Mouse (Mus musculus): ENCODE results near the gene Pdia3. TPM values are rescaled to one million over a fixed set of nuclear protein-coding genes. Genes with fewer than 3 reads are reported as not detected.
"Not testable (repeated sequence)": the region's sequence is repeated elsewhere in the genome, so short reads cannot be mapped to it uniquely, and the experiment has no call there.

Gene Pdia3
- polyA plus RNA-seq, 1 experiment from 2014 or later, result 339 TPM

DNA sequence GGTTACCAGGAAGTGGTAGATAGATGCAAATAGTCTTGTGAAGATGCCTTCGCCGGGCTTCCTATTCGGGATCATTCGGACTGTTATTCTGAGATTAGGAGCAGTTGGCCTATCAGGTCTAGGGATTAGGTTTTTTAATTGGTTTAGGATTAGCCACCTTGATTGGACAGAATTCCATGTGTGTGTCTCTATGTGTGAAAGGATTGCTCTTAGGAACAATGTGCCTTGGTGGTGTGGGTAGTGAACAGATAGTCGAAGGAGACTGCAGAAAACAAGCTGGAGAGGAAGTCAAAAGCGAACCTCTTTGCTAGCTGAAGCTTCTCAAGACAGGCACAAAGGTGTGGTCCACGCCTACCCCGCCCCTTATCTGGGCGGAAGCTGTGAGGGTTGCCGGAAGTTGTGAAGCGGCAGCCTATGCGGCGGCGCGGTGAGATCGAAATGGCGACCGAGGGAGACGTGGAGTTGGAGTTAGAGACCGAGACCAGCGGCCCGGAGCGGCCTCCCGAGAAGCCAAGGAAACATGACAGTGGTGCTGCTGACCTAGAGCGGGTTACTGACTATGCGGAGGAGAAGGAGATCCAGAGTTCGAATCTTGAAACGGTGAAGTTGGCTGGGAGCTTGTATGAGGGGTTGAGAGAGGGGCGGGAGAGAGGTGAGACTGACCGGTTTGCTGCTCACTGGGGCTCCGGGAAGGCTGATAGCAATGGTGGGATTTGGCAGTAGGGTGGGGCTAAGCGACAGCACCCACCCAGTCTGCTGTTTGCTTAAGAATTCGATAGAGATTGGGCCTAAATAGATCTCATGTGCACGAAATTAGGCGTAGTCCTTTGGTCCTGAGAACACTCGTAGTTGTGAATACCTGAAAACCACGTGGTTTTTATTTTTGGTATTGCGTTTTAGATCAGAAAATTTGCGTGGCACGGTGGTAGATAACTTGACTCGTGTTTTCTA lies 43.4 kb downstream of the Pdia3 start, which contains the start of gene Serinc4:
Serinc4 (minus strand) TSS at position 90 of the 951 bp plus-strand sequence.
- Histone ChIP-seq H3K4me2 (ENCODE audit: low read length) (peak within 1 kb of the TSS; percentile 66), H3K4me3 (ENCODE audit: control insufficient read depth in 1 of 2, insufficient read depth in 1 of 2, low read depth in 1 of 2, low read length in 2 of 2) (peak within 1 kb of the TSS; percentile 70 to 83), H3K4me1 (ENCODE audit: control insufficient read depth in 2 of 2, insufficient read depth in 2 of 2, low read length in 2 of 2) (peaks cover 9 to 32% of the 10 kb centered on the region in 2 experiments), H3K9me3 (ENCODE audit: control insufficient read depth, low read length) (no peaks in the 10 kb centered on the region), H3K9ac (ENCODE audit: low read length) (peak within 1 kb of the TSS; percentile 80), H3K36me3 (ENCODE audit: control insufficient read depth, insufficient read depth, low read length) (peaks cover 64% of the 10 kb centered on the region), H3K27ac (replicated peaks in 1 of 2; ENCODE audit: control insufficient read depth in 1 of 2, insufficient read depth in 1 of 2, low read depth in 2 of 2, low read length in 2 of 2) (peak within 1 kb of the TSS; percentile 79 to 85), H3K27me3 (ENCODE audit: control insufficient read depth, insufficient read depth, low read length) (no peaks in the 10 kb centered on the region)
- ATAC-seq (ENCODE audit: insufficient number of reproducible peaks, insufficient read depth, low FRiP score, low read depth), result peak; percentile 76
- WGBS, result 3% methylated on average over 41 of the region's 41 CpGs

DNA sequence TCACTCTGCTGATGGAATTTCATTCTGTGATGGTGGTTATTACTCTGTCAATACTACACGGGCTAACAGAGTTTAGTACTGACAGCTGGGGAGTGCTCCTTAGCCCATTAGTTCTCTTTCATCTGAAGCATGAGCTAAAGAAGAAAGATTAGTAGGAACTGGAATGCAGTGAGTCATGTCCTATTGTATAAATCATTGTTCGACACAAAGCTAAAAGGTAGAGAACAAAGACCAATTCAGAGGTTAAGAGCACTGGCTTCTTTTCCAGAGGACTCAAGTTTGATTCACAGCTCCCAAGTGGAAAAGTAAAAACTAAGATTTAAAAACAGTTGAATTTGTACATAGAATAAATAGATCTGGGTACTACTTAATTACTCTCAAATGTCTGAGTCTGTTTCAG lies 46.5 kb downstream of the Pdia3 start:
- no peak overlapping the region for H3K4me3 ChIP-seq (ENCODE audit: control insufficient read depth in 1 of 2, insufficient read depth in 1 of 2, low read depth in 1 of 2, low read length in 2 of 2)
- no peak for ATAC-seq (ENCODE audit: insufficient number of reproducible peaks, insufficient read depth, low FRiP score, low read depth)
- peaks cover 2 to 11% of the 10 kb centered on the region in 2 experiments; a peak in 2 of 4 replicates for H3K4me1 ChIP-seq (ENCODE audit: control insufficient read depth in 2 of 2, insufficient read depth in 2 of 2, low read length in 2 of 2)
- H3K9me3 ChIP-seq (ENCODE audit: control insufficient read depth, low read length), result no peaks in the 10 kb centered on the region
- peaks cover 34% of the 10 kb centered on the region for H3K36me3 ChIP-seq (ENCODE audit: control insufficient read depth, insufficient read depth, low read length)
- H3K27me3 ChIP-seq (ENCODE audit: control insufficient read depth, insufficient read depth, low read length), result no peaks in the 10 kb centered on the region
- H3K27ac ChIP-seq (replicated peaks in 1 of 2; ENCODE audit: control insufficient read depth in 1 of 2, insufficient read depth in 1 of 2, low read depth in 2 of 2, low read length in 2 of 2), result no peak overlapping the region
- WGBS, result 63% methylated on average over 2 of the region's 2 CpGs
- no peak overlapping the region for H3K9ac ChIP-seq (ENCODE audit: low read length)
- no peak overlapping the region for H3K4me2 ChIP-seq (ENCODE audit: low read length)

DNA sequence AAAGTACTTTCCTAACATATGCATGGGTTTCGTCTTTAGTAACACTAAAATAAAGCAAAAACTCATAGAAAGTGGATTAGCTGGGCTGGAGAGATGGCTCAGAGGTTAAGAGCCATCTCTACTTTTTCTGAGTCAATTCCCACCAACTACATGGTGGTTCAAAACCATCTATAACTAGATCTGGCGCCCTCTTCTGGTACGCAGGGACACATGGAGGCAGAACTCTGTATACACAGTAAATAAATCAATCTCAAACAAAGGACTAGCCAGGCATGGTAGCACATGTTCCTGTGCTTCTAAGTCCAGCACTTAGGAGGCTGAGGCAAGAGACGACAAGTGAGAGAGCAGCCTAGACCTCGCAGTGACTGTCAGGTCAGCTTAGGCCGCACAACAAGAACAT lies 55.4 kb downstream of the Pdia3 start:
- not testable (repeated sequence) for H3K4me2 ChIP-seq (ENCODE audit: low read length); H3K27ac ChIP-seq (replicated peaks in 1 of 2; ENCODE audit: control insufficient read depth in 1 of 2, insufficient read depth in 1 of 2, low read depth in 2 of 2, low read length in 2 of 2); ATAC-seq (ENCODE audit: insufficient number of reproducible peaks, insufficient read depth, low FRiP score, low read depth); H3K27me3 ChIP-seq (ENCODE audit: control insufficient read depth, insufficient read depth, low read length); H3K4me3 ChIP-seq (ENCODE audit: control insufficient read depth in 1 of 2, insufficient read depth in 1 of 2, low read depth in 1 of 2, low read length in 2 of 2); H3K9ac ChIP-seq (ENCODE audit: low read length); H3K36me3 ChIP-seq (ENCODE audit: control insufficient read depth, insufficient read depth, low read length); H3K4me1 ChIP-seq (ENCODE audit: control insufficient read depth in 2 of 2, insufficient read depth in 2 of 2, low read length in 2 of 2); H3K9me3 ChIP-seq (ENCODE audit: control insufficient read depth, low read length)
- WGBS, result 30% methylated on average over 2 of the region's 6 CpGs

DNA sequence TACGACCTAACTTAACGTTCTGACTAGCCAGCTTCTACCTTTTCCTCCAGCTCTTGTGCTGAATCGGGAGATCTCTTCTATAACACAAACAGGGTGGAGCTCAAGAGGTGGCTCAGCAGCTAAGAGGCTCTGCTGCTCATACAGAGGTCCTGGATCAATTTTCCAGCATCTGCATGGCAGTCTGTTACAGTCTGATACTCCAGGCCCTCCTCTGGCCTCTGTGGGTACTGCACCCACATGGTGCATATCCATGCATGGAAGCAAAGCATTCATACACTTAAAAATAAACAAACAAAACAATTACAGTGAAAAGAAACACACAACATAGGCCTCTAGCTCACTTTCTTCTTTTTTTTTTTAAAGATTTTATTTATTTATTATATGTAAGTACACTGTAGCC lies 59.2 kb downstream of the Pdia3 start:
- not testable (repeated sequence) for H3K4me3 ChIP-seq (ENCODE audit: control insufficient read depth in 1 of 2, insufficient read depth in 1 of 2, low read depth in 1 of 2, low read length in 2 of 2); ATAC-seq (ENCODE audit: insufficient number of reproducible peaks, insufficient read depth, low FRiP score, low read depth); H3K36me3 ChIP-seq (ENCODE audit: control insufficient read depth, insufficient read depth, low read length); H3K9me3 ChIP-seq (ENCODE audit: control insufficient read depth, low read length); H3K27ac ChIP-seq (replicated peaks in 1 of 2; ENCODE audit: control insufficient read depth in 1 of 2, insufficient read depth in 1 of 2, low read depth in 2 of 2, low read length in 2 of 2); H3K9ac ChIP-seq (ENCODE audit: low read length); H3K4me2 ChIP-seq (ENCODE audit: low read length); H3K4me1 ChIP-seq (ENCODE audit: control insufficient read depth in 2 of 2, insufficient read depth in 2 of 2, low read length in 2 of 2); H3K27me3 ChIP-seq (ENCODE audit: control insufficient read depth, insufficient read depth, low read length)
- WGBS, result 96% methylated on average over 3 of the region's 3 CpGs

DNA sequence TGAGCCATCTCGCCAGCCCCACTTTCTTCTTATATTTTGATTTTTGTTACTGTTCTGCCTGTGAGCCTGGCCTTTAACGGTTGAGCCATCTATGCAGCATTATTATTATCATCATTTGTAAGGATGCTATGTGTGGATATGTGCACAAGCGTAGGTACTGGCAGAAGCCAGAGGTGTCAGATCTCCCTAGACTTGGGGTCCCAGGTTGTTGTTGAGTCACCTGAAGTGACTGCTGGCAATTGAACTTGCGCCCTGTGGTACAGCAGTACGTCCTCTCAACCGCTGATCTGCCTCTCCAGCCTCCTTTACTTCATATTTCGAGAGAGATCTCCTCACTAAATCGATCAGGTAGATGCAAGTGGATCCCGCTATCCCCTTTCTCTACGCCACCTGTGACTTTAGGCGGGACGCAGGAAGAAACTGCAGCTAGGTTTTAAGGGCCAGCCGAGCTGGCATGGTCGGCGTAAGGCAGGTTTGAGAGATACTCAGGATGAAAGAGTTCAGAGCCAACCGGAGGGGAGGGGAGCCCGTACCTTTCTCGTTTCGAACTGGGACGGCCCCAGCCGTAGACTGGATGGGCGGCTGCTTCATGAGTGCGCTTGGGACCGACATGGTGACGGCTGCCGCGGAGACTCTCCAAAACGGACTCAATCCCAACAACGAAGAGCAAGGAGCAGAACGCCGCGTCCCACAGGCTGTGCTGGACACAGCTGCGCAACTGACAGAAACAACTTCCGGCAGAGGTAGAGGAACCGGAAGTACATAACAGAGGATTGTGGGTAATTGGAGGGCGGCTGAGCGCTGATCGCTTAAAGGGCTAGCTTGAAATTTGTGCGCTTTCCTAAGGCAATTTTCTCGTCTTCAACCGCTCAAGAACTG lies 60.0 kb downstream of the Pdia3 start, which contains the start of gene Mfap1b:
Mfap1b (minus strand) TSS at position 767 of the 879 bp plus-strand sequence.
- WGBS, result 5% methylated on average over 38 of the region's 41 CpGs

DNA sequence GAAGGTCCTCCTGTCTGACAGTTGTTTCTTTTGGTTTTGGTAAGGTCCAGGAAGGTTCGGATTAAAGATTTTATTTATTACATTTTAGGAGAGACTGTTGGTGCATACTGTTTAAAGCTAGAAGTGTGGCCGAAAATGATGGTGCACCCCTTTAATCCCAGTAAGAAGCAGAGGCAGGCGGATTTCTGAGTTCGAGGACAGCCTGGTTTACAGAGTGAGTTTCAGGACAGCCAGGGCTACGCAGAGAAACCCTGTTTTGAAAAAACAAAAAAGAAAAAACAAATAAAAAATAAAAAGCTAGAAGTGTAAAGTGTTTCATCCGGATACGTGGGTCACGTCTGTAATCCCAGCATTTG lies 60.6 kb downstream of the Pdia3 start:
- Histone ChIP-seq H3K27ac (replicated peaks in 1 of 2; ENCODE audit: control insufficient read depth in 1 of 2, insufficient read depth in 1 of 2, low read depth in 2 of 2, low read length in 2 of 2) (peak overlapping the region; percentile 48 to 55; a peak in 3 of 4 replicates), H3K4me1 (ENCODE audit: control insufficient read depth in 2 of 2, insufficient read depth in 2 of 2, low read length in 2 of 2) (no peaks in the 10 kb centered on the region), H3K4me3 (ENCODE audit: control insufficient read depth in 1 of 2, insufficient read depth in 1 of 2, low read depth in 1 of 2, low read length in 2 of 2) (peak overlapping the region; percentile 60 to 69), H3K4me2 (ENCODE audit: low read length) (peak overlapping the region; percentile 66), H3K9me3 (ENCODE audit: control insufficient read depth, low read length) (no peaks in the 10 kb centered on the region), H3K36me3 (ENCODE audit: control insufficient read depth, insufficient read depth, low read length) (0 out of 2 replicates have a peak, but pooled peaks cover 3% of the 10 kb centered on the region), H3K27me3 (ENCODE audit: control insufficient read depth, insufficient read depth, low read length) (no peaks in the 10 kb centered on the region), H3K9ac (ENCODE audit: low read length) (peak overlapping the region; percentile 77)
- 0 out of 2 replicates have a peak, but pooled peaks have one; percentile 6 for ATAC-seq (ENCODE audit: insufficient number of reproducible peaks, insufficient read depth, low FRiP score, low read depth)
- WGBS, result 27% methylated on average over 8 of the region's 8 CpGs

More for the DNA sequence above, 60.0 kb downstream of the Pdia3 start, which contains the start of gene Mfap1b:
- peak; percentile 82; the same call in 1 of the 2 replicates for ATAC-seq (ENCODE audit: insufficient number of reproducible peaks, insufficient read depth, low FRiP score, low read depth)
- peak within 1 kb of the TSS; percentile 77 for H3K9ac ChIP-seq (ENCODE audit: low read length)
- not testable (repeated sequence) for H3K27me3 ChIP-seq (ENCODE audit: control insufficient read depth, insufficient read depth, low read length); H3K36me3 ChIP-seq (ENCODE audit: control insufficient read depth, insufficient read depth, low read length); H3K4me1 ChIP-seq (ENCODE audit: control insufficient read depth in 2 of 2, insufficient read depth in 2 of 2, low read length in 2 of 2); H3K9me3 ChIP-seq (ENCODE audit: control insufficient read depth, low read length)
- H3K4me3 ChIP-seq (ENCODE audit: control insufficient read depth in 1 of 2, insufficient read depth in 1 of 2, low read depth in 1 of 2, low read length in 2 of 2), result peak within 1 kb of the TSS; percentile 60 to 69
- peak within 1 kb of the TSS; percentile 48 to 55 for H3K27ac ChIP-seq (replicated peaks in 1 of 2; ENCODE audit: control insufficient read depth in 1 of 2, insufficient read depth in 1 of 2, low read depth in 2 of 2, low read length in 2 of 2)
- peak within 1 kb of the TSS; percentile 66 for H3K4me2 ChIP-seq (ENCODE audit: low read length)

DNA sequence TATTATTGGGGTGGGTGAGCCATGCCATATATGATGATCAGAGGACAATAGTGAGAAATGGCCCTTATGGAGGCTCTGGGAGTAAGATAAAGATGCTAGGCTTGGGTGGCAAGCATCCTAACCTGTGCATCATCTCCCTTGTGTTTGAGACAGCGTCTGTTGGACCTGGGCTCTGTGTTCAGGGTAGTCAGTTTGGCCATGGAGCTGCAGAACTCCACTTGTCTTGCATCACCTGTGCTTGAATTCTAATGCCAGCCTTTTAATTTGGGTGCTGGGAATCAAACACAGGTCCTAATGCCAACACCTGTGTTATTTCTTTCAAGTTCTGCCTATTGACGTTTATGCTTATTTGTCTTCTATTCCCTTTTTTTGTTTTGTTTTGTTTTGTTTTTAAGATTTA lies 61.7 kb downstream of the Pdia3 start:
- not testable (repeated sequence) for H3K9ac ChIP-seq (ENCODE audit: low read length); H3K36me3 ChIP-seq (ENCODE audit: control insufficient read depth, insufficient read depth, low read length); H3K27ac ChIP-seq (replicated peaks in 1 of 2; ENCODE audit: control insufficient read depth in 1 of 2, insufficient read depth in 1 of 2, low read depth in 2 of 2, low read length in 2 of 2); ATAC-seq (ENCODE audit: insufficient number of reproducible peaks, insufficient read depth, low FRiP score, low read depth); H3K27me3 ChIP-seq (ENCODE audit: control insufficient read depth, insufficient read depth, low read length); H3K4me3 ChIP-seq (ENCODE audit: control insufficient read depth in 1 of 2, insufficient read depth in 1 of 2, low read depth in 1 of 2, low read length in 2 of 2); H3K9me3 ChIP-seq (ENCODE audit: control insufficient read depth, low read length); H3K4me1 ChIP-seq (ENCODE audit: control insufficient read depth in 2 of 2, insufficient read depth in 2 of 2, low read length in 2 of 2); H3K4me2 ChIP-seq (ENCODE audit: low read length)
- WGBS, result 100% methylated on average over 2 of the region's 2 CpGs

All from heart, embryonic 14.5 days (tissue).